Mouse (Mus musculus): ENCODE measurements around the gene Tubd1.

Tubd1 gene

GRCm38 (mm10) chr11:86598572-86598971, 53.8 kb downstream of the Tubd1 start:
- no peak for DNase-seq (ENCODE audit: low spot score in 2 of 2)

- DNase-seq (ENCODE audit: low spot score in 2 of 2) = no peak
These were observed 54.8 kb downstream of the Tubd1 start for GRCm38 (mm10) chr11:86599378-86600208.

- DNase-seq (ENCODE audit: low spot score in 2 of 2) = no peak
These were observed 55.4 kb downstream of the Tubd1 start for GRCm38 (mm10) chr11:86600209-86600557.

- DNase-seq (ENCODE audit: low spot score in 2 of 2) = no peak
These were observed 57.3 kb downstream of the Tubd1 start for GRCm38 (mm10) chr11:86602116-86602515.

- DNase-seq (ENCODE audit: low spot score in 2 of 2) = no peak
These were observed 58.9 kb downstream of the Tubd1 start for GRCm38 (mm10) chr11:86603719-86604118.

GRCm38 (mm10) chr11:86604289-86604688, 59.5 kb downstream of the Tubd1 start:
- DNase-seq (ENCODE audit: low spot score in 2 of 2) = no peak

GRCm38 (mm10) chr11:86604732-86605520, 60.1 kb downstream of the Tubd1 start:
- DNase-seq (ENCODE audit: low spot score in 2 of 2) = no peak

- DNase-seq (ENCODE audit: low spot score in 2 of 2) = no peak
These were observed 62.0 kb downstream of the Tubd1 start for GRCm38 (mm10) chr11:86606621-86607339.

- DNase-seq (ENCODE audit: low spot score in 2 of 2) = no peak
These were observed 63.1 kb downstream of the Tubd1 start for GRCm38 (mm10) chr11:86607808-86608350.

GRCm38 (mm10) chr11:86610239-86610638, 65.4 kb downstream of the Tubd1 start:
- no peak for DNase-seq (ENCODE audit: low spot score in 2 of 2)

- DNase-seq (ENCODE audit: low spot score in 2 of 2) = no peak
These were observed 67.2 kb downstream of the Tubd1 start for GRCm38 (mm10) chr11:86611991-86612390.

GRCm38 (mm10) chr11:86614056-86614530, 69.3 kb downstream of the Tubd1 start:
- DNase-seq (ENCODE audit: low spot score in 2 of 2) = no peak

- DNase-seq (ENCODE audit: low spot score in 2 of 2) = no peak
These were observed 69.8 kb downstream of the Tubd1 start for GRCm38 (mm10) chr11:86614607-86615006.
